Mouse (Mus musculus) erythroid progenitor cell, adult 5-6 weeks (primary cell): ENCODE results near the gene Ada. TPM values are rescaled to one million over a fixed set of nuclear protein-coding genes. Genes with fewer than 3 reads are reported as not detected.

Experiments used
- total RNA-seq, 2 experiments: library from RNA; stranded (forward) in 1 of 2; stranded (reverse) in 1 of 2; fragments of 150-400 nt in 1 of 2; fragments of 186-747, 209-891 nt in 1 of 2; gene quantifications; 2 replicates each; pipeline versions ENCODE4 v1.2.3 to v1.2.4; 2015 to 2017; ENCODE audit warnings: low replicate concordance in 2 of 2

Ada gene
- total RNA-seq, 2 experiments from 2014 or later, result 0.98 to 6.3 TPM

Other genes starting within 250 kb of the Ada start
- gene Hnf4a, start 243.4 kb downstream of the Ada start, total RNA-seq (2015; ENCODE audit: low replicate concordance), result not detected in 2 replicates
- not detected in 2 replicates for gene Hnf4a, start 243.4 kb downstream of the Ada start, total RNA-seq (2017; ENCODE audit: low replicate concordance)
- 10.8 and 10.9 TPM in 2 replicates for gene Ttpal, start 147.9 kb downstream of the Ada start, total RNA-seq (2015; ENCODE audit: low replicate concordance)
- 6.4 and 6.8 TPM in 2 replicates for gene Ttpal, start 147.9 kb downstream of the Ada start, total RNA-seq (2017; ENCODE audit: low replicate concordance)
- gene Serinc3, start 105.1 kb downstream of the Ada start, total RNA-seq (2015; ENCODE audit: low replicate concordance), result 1,699 and 1,907 TPM in 2 replicates
- 1,512 and 2,069 TPM in 2 replicates for gene Serinc3, start 105.1 kb downstream of the Ada start, total RNA-seq (2017; ENCODE audit: low replicate concordance)
- 93.5 and 103 TPM in 2 replicates for gene Pkig, start 91.9 kb downstream of the Ada start, total RNA-seq (2015; ENCODE audit: low replicate concordance)
- 86.6 and 90.7 TPM in 2 replicates for gene Pkig, start 91.9 kb downstream of the Ada start, total RNA-seq (2017; ENCODE audit: low replicate concordance)
- 1.4 TPM in 1 of 2 replicates, not detected in the other for gene Ccn5, start 70.6 kb upstream of the Ada start, total RNA-seq (2015; ENCODE audit: low replicate concordance)
- gene Ccn5, start 70.6 kb upstream of the Ada start, total RNA-seq (2017; ENCODE audit: low replicate concordance), result not detected in 2 replicates
- not detected in 2 replicates for gene Kcnk15, start 103.4 kb upstream of the Ada start, total RNA-seq (2015; ENCODE audit: low replicate concordance)
- not detected in 2 replicates for gene Kcnk15, start 103.4 kb upstream of the Ada start, total RNA-seq (2017; ENCODE audit: low replicate concordance)
- gene Rims4, start 168.4 kb upstream of the Ada start, total RNA-seq (2015; ENCODE audit: low replicate concordance), result not detected in 2 replicates
- gene Rims4, start 168.4 kb upstream of the Ada start, total RNA-seq (2017; ENCODE audit: low replicate concordance), result not detected in 2 replicates
- 59.1 and 59.9 TPM in 2 replicates for gene Ywhab, start 244.7 kb upstream of the Ada start, total RNA-seq (2015; ENCODE audit: low replicate concordance)
- gene Ywhab, start 244.7 kb upstream of the Ada start, total RNA-seq (2017; ENCODE audit: low replicate concordance), result 33.0 and 34.5 TPM in 2 replicates